Mouse (Mus musculus) Muller cell, postnatal 12 days (primary cell): Measurements from ENCODE around the gene Zfp408.
"Not testable (repeated sequence)": the region's sequence is repeated elsewhere in the genome, so short reads cannot be mapped to it uniquely, and the experiment has no call there.

Experiments
- DNase-seq: peaks from one replicate; pipeline ENCODE4 v3.0.0-alpha.2; 2015; ENCODE audit errors: inconsistent ontology term

Gene Zfp408

GRCm38 (mm10) chr2:91609370-91609769, 40.2 kb downstream of the Zfp408 start:
- DNase-seq, result not testable (repeated sequence)

GRCm38 (mm10) chr2:91602389-91602788, 47.2 kb downstream of the Zfp408 start:
- no peak for DNase-seq

- DNase-seq, result no peak
These were observed 49.1 kb downstream of the Zfp408 start for GRCm38 (mm10) chr2:91600475-91600874.
